Mouse (Mus musculus): ENCODE data around the gene Npas3. TPM values are rescaled to one million over a fixed set of nuclear protein-coding genes. Genes with fewer than 3 reads are reported as not detected.
A peak's percentile ranks its signal among the peaks of the same experiment; 100 is the strongest.

The Npas3 gene
- polyA plus RNA-seq, 1 experiment from 2014 or later = 23.2 TPM

DNA sequence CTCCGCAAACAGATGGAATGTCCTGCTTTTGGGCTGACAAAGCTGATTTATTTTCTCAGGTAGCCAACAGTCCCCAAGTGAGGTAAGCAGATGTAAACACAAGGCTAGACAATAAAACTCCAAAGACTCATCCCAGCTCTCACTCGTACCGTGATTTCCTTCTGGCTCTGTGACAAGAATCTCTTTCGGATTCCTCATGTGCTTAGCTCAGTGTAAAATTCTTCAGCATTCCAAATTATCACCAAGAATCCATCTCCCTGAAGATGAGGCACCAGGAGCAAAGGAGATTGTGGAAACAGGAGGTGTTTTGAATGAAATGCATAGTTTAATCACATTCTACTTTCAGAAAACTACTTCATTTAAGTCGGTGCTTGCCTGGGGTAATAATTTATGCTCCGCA lies 509.2 kb downstream of the Npas3 start:
- Histone ChIP-seq H3K36me3 (no peaks in the 10 kb centered on the region), H3K27ac (replicated peaks) (no peak overlapping the region), H3K9ac (replicated peaks) (no peak overlapping the region), H3K4me1 (peaks cover 23% of the 10 kb centered on the region), H3K4me3 (replicated peaks) (no peak overlapping the region), H3K9me3 (replicated peaks) (no peaks in the 10 kb centered on the region), H3K27me3 (replicated peaks) (no peaks in the 10 kb centered on the region; the same call in 1 of the 2 replicates), H3K4me2 (no peak overlapping the region)
- ATAC-seq (ENCODE audit: low FRiP score) = no peak
- WGBS = 56% methylated on average over 6 of the region's 6 CpGs

DNA sequence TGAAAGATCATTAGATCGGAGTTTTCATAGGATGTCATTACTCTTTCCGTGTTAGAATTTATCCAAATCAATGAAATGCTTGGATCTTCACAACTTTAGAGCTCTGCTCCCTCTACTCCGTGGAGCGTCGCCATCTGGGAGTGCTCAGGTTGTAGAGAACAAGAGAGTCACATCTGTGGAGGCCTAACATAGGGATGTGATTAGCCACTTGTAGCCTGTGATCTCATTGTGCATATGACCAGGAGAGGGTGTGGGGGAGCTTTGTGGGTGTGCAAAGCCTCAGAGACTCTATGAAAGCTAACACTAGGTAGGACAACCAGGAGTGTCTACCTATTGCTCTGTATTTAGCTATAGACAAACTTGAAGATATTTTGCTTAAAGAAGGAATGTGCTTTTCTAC lies 509.9 kb downstream of the Npas3 start:
- Histone ChIP-seq H3K27me3 (replicated peaks) (no peaks in the 10 kb centered on the region; the same call in 1 of the 2 replicates), H3K27ac (replicated peaks) (peak overlapping the region; percentile 56; the same call in 1 of the 2 replicates), H3K36me3 (no peaks in the 10 kb centered on the region), H3K4me2 (no peak overlapping the region), H3K9ac (replicated peaks) (no peak overlapping the region), H3K9me3 (replicated peaks) (no peaks in the 10 kb centered on the region), H3K4me3 (replicated peaks) (no peak overlapping the region), H3K4me1 (peaks cover 16% of the 10 kb centered on the region)
- 85% methylated on average over 5 of the region's 5 CpGs for WGBS
- no peak for ATAC-seq (ENCODE audit: low FRiP score)

DNA sequence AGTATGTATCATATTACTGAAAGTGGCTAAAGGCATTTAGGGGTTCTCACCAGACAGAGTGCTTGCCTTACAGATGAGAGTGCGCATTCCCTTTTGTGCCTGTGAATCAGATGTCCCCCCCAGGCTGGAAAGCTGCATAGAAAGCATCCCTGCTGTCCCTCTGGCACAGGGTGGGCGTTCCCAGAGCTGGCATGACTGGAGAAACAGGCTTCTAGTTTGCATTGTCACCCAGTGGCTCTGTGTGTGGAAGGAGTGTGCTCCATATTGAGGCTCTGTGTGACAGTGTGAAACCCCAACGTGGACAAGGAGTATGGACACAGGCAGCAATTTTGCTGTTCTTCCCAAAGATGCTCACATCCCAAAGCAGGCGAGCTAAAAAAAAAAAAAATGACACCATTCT lies 515.7 kb downstream of the Npas3 start:
- H3K4me3 ChIP-seq (replicated peaks) = no peak overlapping the region
- H3K27me3 ChIP-seq (replicated peaks) = no peaks in the 10 kb centered on the region
- H3K27ac ChIP-seq (replicated peaks) = no peak overlapping the region
- ATAC-seq (ENCODE audit: low FRiP score) = no peak
- no peak overlapping the region for H3K4me2 ChIP-seq
- no peaks in the 10 kb centered on the region for H3K9me3 ChIP-seq (replicated peaks)
- 29% methylated on average over 4 of the region's 4 CpGs for WGBS
- no peak overlapping the region for H3K9ac ChIP-seq (replicated peaks)
- no peaks in the 10 kb centered on the region for H3K36me3 ChIP-seq
- peaks cover 24% of the 10 kb centered on the region for H3K4me1 ChIP-seq

DNA sequence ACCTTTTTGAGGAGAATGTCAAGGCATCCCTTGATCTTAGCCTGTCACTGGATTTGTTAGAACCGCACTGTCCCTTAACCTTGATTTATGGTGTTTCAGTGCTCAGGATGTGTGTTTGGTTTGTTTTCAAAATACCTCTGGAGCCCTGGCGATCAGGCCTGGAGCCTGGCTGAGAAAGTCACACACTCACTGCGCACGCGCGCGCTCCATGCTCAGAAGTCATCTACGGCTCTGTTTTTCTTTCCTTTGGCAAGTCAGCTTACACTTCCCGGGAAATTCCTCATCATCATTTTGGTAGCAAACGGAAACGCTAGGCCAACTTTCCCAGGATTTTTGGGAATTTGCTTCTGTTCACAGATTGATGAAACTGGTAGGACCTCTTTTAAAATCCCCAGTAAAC lies 519.9 kb downstream of the Npas3 start:
- Histone ChIP-seq H3K9me3 (replicated peaks) (no peaks in the 10 kb centered on the region), H3K9ac (replicated peaks) (0 out of 2 replicates have a peak overlapping the region, but pooled peaks have one; percentile 17), H3K27ac (replicated peaks) (peak overlapping the region; percentile 23), H3K4me3 (replicated peaks) (no peak overlapping the region), H3K27me3 (replicated peaks) (no peaks in the 10 kb centered on the region), H3K4me1 (peaks cover 27% of the 10 kb centered on the region), H3K36me3 (no peaks in the 10 kb centered on the region), H3K4me2 (peak overlapping the region; percentile 30)
- ATAC-seq (ENCODE audit: low FRiP score) = no peak
- 67% methylated on average over 11 of the region's 11 CpGs for WGBS

DNA sequence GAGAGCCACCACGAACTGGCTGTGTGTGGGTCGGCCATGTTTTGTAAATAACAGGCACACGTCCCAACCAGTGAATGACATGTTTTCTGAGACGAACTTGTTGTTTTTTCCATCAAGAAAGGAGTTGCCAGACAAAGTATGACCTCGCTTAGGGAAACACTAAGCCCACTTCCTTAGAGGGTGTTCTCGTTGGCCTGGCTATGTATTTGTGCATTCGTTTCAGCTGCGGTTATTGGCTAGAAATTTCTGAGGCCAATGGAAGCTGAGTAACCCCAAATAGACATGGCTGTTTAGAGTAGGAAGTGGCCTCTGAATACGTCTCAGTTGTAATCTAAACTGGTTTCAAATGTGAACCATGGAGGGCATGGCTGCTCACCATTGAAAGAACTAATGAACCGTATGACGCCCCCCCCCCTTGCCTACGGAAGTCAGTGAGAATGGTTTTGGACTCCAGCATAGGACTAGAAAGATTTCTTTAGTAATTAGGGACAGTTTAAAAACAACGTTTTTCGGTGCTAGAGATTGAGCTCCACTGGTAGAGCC lies 523.0 kb downstream of the Npas3 start:
- 64% methylated on average over 14 of the region's 14 CpGs for WGBS
- H3K27ac ChIP-seq (replicated peaks) = no peak overlapping the region
- no peaks in the 10 kb centered on the region for H3K36me3 ChIP-seq
- H3K4me2 ChIP-seq = no peak overlapping the region
- no peak overlapping the region for H3K4me3 ChIP-seq (replicated peaks)
- no peak overlapping the region for H3K9ac ChIP-seq (replicated peaks)
- H3K27me3 ChIP-seq (replicated peaks) = no peaks in the 10 kb centered on the region
- peaks cover 19% of the 10 kb centered on the region for H3K4me1 ChIP-seq
- H3K9me3 ChIP-seq (replicated peaks) = no peaks in the 10 kb centered on the region
- no peak for ATAC-seq (ENCODE audit: low FRiP score)

DNA sequence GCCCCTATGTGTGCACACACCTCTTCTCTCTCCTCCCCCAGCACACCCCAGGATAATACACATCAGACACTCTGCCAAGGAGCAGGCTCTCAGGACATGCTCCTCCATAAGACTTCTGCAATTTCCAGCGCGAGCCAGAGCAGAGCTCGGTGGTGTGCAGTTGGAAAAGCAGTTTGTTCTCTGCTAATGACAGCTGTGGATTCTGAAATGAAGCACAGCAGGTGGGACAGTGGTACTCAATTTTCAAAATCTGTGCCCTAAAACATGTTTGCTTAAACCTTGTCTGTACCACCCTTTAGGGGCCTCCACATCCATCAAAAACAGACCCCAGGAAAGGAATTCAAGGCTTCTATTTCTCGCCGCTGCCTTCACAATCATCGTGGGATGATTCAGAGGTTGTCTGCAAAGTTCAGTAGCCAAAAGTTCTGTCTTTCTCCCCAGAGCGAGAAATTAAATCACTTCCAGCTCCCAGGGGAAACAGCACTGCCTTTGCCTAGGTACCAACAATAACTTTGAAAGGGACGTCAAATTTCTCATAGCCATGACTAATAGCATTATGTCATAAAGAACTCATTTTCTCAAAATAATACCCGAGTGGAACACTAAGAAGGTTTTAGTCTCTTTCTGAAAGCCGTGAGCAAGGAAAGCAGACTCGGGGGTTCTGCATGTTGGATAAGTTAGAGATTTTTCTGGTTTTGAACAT lies 533.5 kb downstream of the Npas3 start:
- Histone ChIP-seq H3K9ac (replicated peaks) (no peak overlapping the region), H3K9me3 (replicated peaks) (no peaks in the 10 kb centered on the region), H3K27ac (replicated peaks) (no peak overlapping the region), H3K27me3 (replicated peaks) (no peaks in the 10 kb centered on the region), H3K4me2 (no peak overlapping the region), H3K36me3 (no peaks in the 10 kb centered on the region), H3K4me1 (0 out of 2 replicates have a peak, but pooled peaks cover 2% of the 10 kb centered on the region), H3K4me3 (replicated peaks) (no peak overlapping the region)
- 59% methylated on average over 11 of the region's 11 CpGs for WGBS
- no peak for ATAC-seq (ENCODE audit: low FRiP score)

DNA sequence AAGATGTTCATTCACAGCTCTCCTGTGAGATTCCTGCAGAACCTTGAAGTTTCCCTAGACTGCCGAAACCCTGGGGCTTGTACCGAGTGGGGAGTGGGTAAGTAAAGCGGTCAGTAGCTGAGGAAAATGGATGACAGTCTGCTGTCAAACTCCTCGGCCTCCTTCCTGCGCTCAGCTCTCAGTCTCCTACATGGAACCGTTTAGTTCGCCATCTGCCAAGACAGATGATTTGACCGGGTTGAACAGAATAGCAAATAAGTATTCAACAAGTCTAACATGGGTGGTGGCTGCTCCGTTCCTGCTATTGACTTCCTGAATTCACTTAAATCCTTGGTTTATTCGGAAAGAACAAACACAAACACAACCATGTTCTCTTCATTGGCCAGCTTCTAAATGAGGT lies 541.0 kb downstream of the Npas3 start:
- no peak overlapping the region for H3K9ac ChIP-seq (replicated peaks)
- H3K4me3 ChIP-seq (replicated peaks) = no peak overlapping the region
- WGBS = 76% methylated on average over 10 of the region's 10 CpGs
- no peak for ATAC-seq (ENCODE audit: low FRiP score)
- peaks cover 3% of the 10 kb centered on the region for H3K4me1 ChIP-seq
- H3K27me3 ChIP-seq (replicated peaks) = no peaks in the 10 kb centered on the region
- H3K36me3 ChIP-seq = no peaks in the 10 kb centered on the region
- H3K4me2 ChIP-seq = no peak overlapping the region
- H3K9me3 ChIP-seq (replicated peaks) = no peaks in the 10 kb centered on the region
- no peak overlapping the region for H3K27ac ChIP-seq (replicated peaks)

DNA sequence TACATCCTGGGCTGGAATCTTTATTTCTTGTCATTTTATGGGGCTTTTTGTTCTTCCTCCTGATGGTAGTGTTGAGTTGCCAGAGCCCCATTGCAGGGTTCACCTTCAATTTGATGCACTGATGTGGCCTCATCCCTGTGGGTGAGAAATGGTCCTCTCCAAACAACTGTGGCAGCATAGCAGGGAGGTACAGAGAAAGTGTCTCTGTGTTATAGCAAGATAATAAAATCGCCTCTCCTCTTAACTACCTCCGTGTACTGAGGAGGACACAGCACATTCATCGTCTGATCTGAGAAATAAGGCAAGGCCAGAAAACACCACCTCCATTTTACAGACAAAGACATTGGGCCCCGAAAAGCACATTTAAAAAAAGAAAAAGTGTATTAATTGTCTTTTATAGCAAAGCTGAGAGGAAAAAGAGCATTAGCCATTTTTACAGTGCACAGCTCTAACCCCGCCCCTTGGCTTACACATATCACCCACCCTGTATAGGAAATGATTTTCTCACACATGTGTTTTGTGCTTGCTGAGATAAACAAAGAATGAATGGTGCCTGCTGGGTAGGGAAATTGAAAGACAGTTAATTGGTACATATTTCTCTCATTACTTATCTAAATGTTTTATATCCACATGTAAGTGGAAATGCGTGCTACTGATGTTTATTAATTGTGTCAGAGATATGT lies 546.4 kb downstream of the Npas3 start:
- Histone ChIP-seq H3K36me3 (no peaks in the 10 kb centered on the region), H3K4me1 (peaks cover 8% of the 10 kb centered on the region), H3K27ac (replicated peaks) (no peak overlapping the region), H3K9ac (replicated peaks) (no peak overlapping the region), H3K4me2 (no peak overlapping the region), H3K4me3 (replicated peaks) (no peak overlapping the region), H3K27me3 (replicated peaks) (no peaks in the 10 kb centered on the region), H3K9me3 (replicated peaks) (no peaks in the 10 kb centered on the region)
- no peak for ATAC-seq (ENCODE audit: low FRiP score)
- 67% methylated on average over 6 of the region's 6 CpGs for WGBS

DNA sequence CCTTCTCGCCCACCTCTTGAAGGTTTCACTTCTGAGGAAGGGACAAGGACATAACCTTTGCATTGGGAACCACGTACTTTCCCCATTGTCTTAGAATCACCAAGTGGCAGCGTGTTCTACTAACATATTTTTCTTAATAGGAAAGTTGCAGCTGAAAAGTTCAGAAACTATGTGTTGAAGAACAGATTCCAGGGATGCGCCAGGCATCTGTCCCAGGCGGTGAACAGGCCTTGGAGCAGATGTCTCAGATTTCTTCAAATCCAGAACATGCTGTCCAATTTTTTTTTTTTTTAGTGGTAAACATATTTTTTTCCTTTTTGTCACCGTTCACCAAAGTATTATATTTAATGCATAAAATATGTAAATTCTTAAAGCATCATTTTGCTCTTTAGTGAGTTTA lies 553.4 kb downstream of the Npas3 start:
- H3K9me3 ChIP-seq (replicated peaks) = no peaks in the 10 kb centered on the region
- no peak overlapping the region for H3K4me2 ChIP-seq
- H3K27ac ChIP-seq (replicated peaks) = no peak overlapping the region
- WGBS = 87% methylated on average over 6 of the region's 6 CpGs
- H3K27me3 ChIP-seq (replicated peaks) = no peaks in the 10 kb centered on the region
- ATAC-seq (ENCODE audit: low FRiP score) = no peak
- no peak overlapping the region for H3K9ac ChIP-seq (replicated peaks)
- H3K4me3 ChIP-seq (replicated peaks) = no peak overlapping the region
- no peaks in the 10 kb centered on the region for H3K36me3 ChIP-seq
- H3K4me1 ChIP-seq = peaks cover 9% of the 10 kb centered on the region

DNA sequence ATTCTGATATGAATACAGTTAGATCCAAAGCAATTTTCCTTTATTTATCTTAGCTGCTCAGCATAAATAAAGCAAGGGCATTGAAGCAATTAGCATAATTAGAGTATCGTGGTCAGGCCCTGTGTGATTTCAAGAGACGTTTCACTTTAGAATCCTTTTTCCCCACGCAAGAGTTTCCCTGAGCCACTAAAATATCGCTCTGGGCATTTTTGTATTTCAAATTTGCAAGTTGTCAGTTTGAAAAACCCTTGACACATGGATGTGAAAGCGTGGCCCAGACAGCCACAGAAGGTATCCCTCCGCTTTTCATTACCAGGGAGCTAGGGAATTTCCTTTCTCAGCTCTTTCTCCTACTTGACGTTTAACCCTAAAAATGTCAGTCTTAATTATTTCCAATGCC lies 553.9 kb downstream of the Npas3 start:
- H3K27ac ChIP-seq (replicated peaks) = no peak overlapping the region
- H3K27me3 ChIP-seq (replicated peaks) = no peaks in the 10 kb centered on the region
- H3K4me1 ChIP-seq = peaks cover 9% of the 10 kb centered on the region
- H3K4me3 ChIP-seq (replicated peaks) = no peak overlapping the region
- no peak for ATAC-seq (ENCODE audit: low FRiP score)
- H3K36me3 ChIP-seq = no peaks in the 10 kb centered on the region
- H3K9ac ChIP-seq (replicated peaks) = no peak overlapping the region
- no peak overlapping the region for H3K4me2 ChIP-seq
- no peaks in the 10 kb centered on the region for H3K9me3 ChIP-seq (replicated peaks)
- WGBS = 42% methylated on average over 7 of the region's 7 CpGs

DNA sequence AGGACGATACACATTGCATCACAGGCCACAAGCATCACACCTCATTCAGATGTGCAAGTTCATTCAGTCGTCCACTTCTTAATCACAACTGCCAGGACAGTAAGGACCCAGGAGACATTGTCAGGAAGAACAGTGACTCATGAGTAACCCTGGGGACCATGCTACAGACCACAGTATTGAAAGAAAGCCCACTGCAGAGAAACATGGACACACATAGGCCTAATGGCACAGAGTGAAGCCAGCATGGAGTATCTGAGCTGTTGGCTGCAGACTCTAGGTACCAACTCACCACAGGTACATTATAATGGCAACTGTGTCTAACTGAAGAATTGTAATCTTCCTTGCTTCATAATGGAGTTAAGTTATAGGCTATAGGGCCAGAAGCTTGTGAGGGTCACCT lies 561.6 kb downstream of the Npas3 start:
- Histone ChIP-seq H3K36me3 (no peaks in the 10 kb centered on the region), H3K9ac (replicated peaks) (no peak overlapping the region), H3K9me3 (replicated peaks) (no peaks in the 10 kb centered on the region), H3K27ac (replicated peaks) (no peak overlapping the region), H3K4me1 (peaks cover 11% of the 10 kb centered on the region), H3K4me2 (no peak overlapping the region), H3K4me3 (replicated peaks) (no peak overlapping the region), H3K27me3 (replicated peaks) (no peaks in the 10 kb centered on the region)
- 93% methylated on average over 2 of the region's 2 CpGs for WGBS
- no peak for ATAC-seq (ENCODE audit: low FRiP score)

DNA sequence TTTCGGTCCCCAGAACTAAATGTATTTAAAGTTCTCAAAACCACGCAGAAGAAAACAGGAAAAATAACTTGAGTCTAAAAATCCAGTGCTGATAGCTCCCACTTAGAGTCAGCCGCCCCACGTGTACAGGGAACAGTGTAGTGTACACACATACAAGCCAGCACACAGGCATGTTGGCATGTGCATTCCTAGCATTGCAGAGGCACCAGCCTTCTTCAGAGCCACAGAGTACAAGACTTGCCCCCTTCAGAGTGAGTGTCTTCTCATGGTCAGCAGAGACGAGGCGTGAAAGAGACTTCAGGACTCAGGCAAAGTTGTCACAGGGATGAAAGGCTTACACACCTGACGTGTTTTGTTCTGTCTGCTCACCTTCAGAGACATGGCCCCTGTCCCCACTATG lies 565.8 kb downstream of the Npas3 start:
- H3K27ac ChIP-seq (replicated peaks) = no peak overlapping the region
- no peaks in the 10 kb centered on the region for H3K27me3 ChIP-seq (replicated peaks)
- no peak overlapping the region for H3K4me3 ChIP-seq (replicated peaks)
- H3K4me1 ChIP-seq = peaks cover 17% of the 10 kb centered on the region
- no peaks in the 10 kb centered on the region for H3K9me3 ChIP-seq (replicated peaks)
- H3K4me2 ChIP-seq = no peak overlapping the region
- 92% methylated on average over 7 of the region's 7 CpGs for WGBS
- no peak overlapping the region for H3K9ac ChIP-seq (replicated peaks)
- ATAC-seq (ENCODE audit: low FRiP score) = no peak
- H3K36me3 ChIP-seq = no peaks in the 10 kb centered on the region
